Mouse (Mus musculus) layer of hippocampus, postnatal 25 days (tissue): ENCODE results near the gene Cnih2. TPM values are rescaled to one million over a fixed set of nuclear protein-coding genes. Genes with fewer than 3 reads are reported as not detected.
A peak's percentile ranks its signal among the peaks of the same experiment; 100 is the strongest.

ENCODE experiments used
- DNase-seq, 2 experiments: peaks; one replicate each; pipeline ENCODE4 v3.0.0; 2022; ENCODE audit warnings: mixed read lengths in 2 of 2, low spot score in 1 of 2; ENCODE audit errors: extremely low spot score in 1 of 2
- total RNA-seq, 2 experiments: library from RNA; stranded (reverse); gene quantifications; 2 replicates each; pipeline ENCODE4 v1.2.3; 2021

The Cnih2 gene
- total RNA-seq, 2 experiments from 2014 or later = 754 to 774 TPM

GRCm38 (mm10) chr19:5069978-5070377 lies 28.3 kb downstream of the Cnih2 start:
- DNase-seq = no peak

GRCm38 (mm10) chr19:5069486-5069885 lies 28.8 kb downstream of the Cnih2 start:
- DNase-seq = no peak

GRCm38 (mm10) chr19:5068570-5069234 lies 29.6 kb downstream of the Cnih2 start:
- no peak for DNase-seq

- no peak for DNase-seq
These were observed 30.3 kb downstream of the Cnih2 start, which contains the start of gene Cd248 for GRCm38 (mm10) chr19:5067867-5068569. Gene Cd248 (plus strand): TSS chr19:5068078.

- no peak for DNase-seq
These were observed 31.1 kb downstream of the Cnih2 start for GRCm38 (mm10) chr19:5067040-5067799.

- DNase-seq = no peak
These were observed 33.2 kb downstream of the Cnih2 start for GRCm38 (mm10) chr19:5065104-5065503.

GRCm38 (mm10) chr19:5062446-5062845 lies 35.9 kb downstream of the Cnih2 start:
- DNase-seq = no peak

GRCm38 (mm10) chr19:5062041-5062440 lies 36.3 kb downstream of the Cnih2 start:
- DNase-seq = no peak

- DNase-seq = no peak
These were observed 37.7 kb downstream of the Cnih2 start for GRCm38 (mm10) chr19:5060365-5061330.

- no peak for DNase-seq
These were observed 39.2 kb downstream of the Cnih2 start for GRCm38 (mm10) chr19:5058801-5059771.

- DNase-seq = no peak
These were observed 40.2 kb downstream of the Cnih2 start for GRCm38 (mm10) chr19:5057876-5058775.

- DNase-seq = peak in 1 of 2 experiments; percentile 44
These were observed 42.1 kb downstream of the Cnih2 start for GRCm38 (mm10) chr19:5056251-5056650.

GRCm38 (mm10) chr19:5053909-5054308 lies 44.4 kb downstream of the Cnih2 start:
- DNase-seq = peak; percentile 41 to 70

GRCm38 (mm10) chr19:5052853-5053252 lies 45.5 kb downstream of the Cnih2 start:
- no peak for DNase-seq

GRCm38 (mm10) chr19:5052166-5052822 lies 46.0 kb downstream of the Cnih2 start:
- peak in 1 of 2 experiments; percentile 35 for DNase-seq

- DNase-seq = peak in 1 of 2 experiments; percentile 31
These were observed 46.8 kb downstream of the Cnih2 start for GRCm38 (mm10) chr19:5051515-5051914.

- DNase-seq = peak in 1 of 2 experiments; percentile 36
These were observed 47.3 kb downstream of the Cnih2 start for GRCm38 (mm10) chr19:5051031-5051430.
